8 mouse cellular contexts compared by ENCODE assay signal in genomic region chr8:115160407-115160806, GRCm38 (mm10).
A peak's percentile ranks its signal among the peaks of the same experiment; 100 is the strongest.
DNase-seq lines count a peak whose midpoint lies in the region; ATAC-seq and TF ChIP-seq lines count a peak whose summit lies in the region.

No protein-coding gene starts in this region.

- 80% methylated on average over 5 of the region's 5 CpGs for WGBS in heart, embryonic 11.5 days (ENCODE audit: insufficient replicate concordance)
- 76% methylated on average over 5 of the region's 5 CpGs for WGBS in hindbrain, embryonic 10.5 days
- 64% methylated on average over 5 of the region's 5 CpGs for WGBS in liver, embryonic 16.5 days (ENCODE audit: insufficient replicate concordance)

- H3K4me2 ChIP-seq in heart, embryonic 11.5 days, result peak overlapping the region; percentile 68
- H3K4me2 ChIP-seq in liver, embryonic 16.5 days (ENCODE audit: low read depth, low read length), result peak overlapping the region; percentile 55

- ATAC-seq in heart, embryonic 11.5 days (replicated peaks; ENCODE audit: insufficient number of reproducible peaks, low FRiP score, low TSS enrichment), result no peak
- ATAC-seq in liver, embryonic 16.5 days (ENCODE audit: low read depth), result no peak

- H3K4me1 ChIP-seq in heart, embryonic 11.5 days (ENCODE audit: control insufficient read depth, insufficient read depth, low read length), result peaks cover 9% of the 10 kb centered on the region; the same call in 1 of the 2 replicates
- H3K4me1 ChIP-seq in cortical plate, adult 2 months (ENCODE audit: control insufficient read depth, insufficient read depth, low read length), result peaks cover 5% of the 10 kb centered on the region
- H3K4me1 ChIP-seq in hindbrain, embryonic 10.5 days (replicated peaks), result peaks cover 63% of the 10 kb centered on the region
- no peaks in the 10 kb centered on the region for H3K4me1 ChIP-seq in liver, embryonic 16.5 days (ENCODE audit: control insufficient read depth, low read depth, low read length)

- H3K27ac ChIP-seq in heart, embryonic 11.5 days (ENCODE audit: low read depth, low read length), result no peak overlapping the region
- no peak overlapping the region for H3K27ac ChIP-seq in cortical plate, adult 2 months (ENCODE audit: insufficient read depth, low read length)
- H3K27ac ChIP-seq in hindbrain, embryonic 10.5 days, result peak overlapping the region; percentile 50; the same call in 1 of the 2 replicates
- H3K27ac ChIP-seq in liver, embryonic 16.5 days (ENCODE audit: low read length), result no peak overlapping the region

- no peak overlapping the region for H3K9ac ChIP-seq in heart, embryonic 11.5 days (ENCODE audit: low read depth, low read length)
- H3K9ac ChIP-seq in liver, embryonic 16.5 days (ENCODE audit: low read depth, low read length), result no peak overlapping the region

- H3K9me3 ChIP-seq in heart, embryonic 11.5 days (replicated peaks; ENCODE audit: control insufficient read depth, low read length), result no peaks in the 10 kb centered on the region
- no peaks in the 10 kb centered on the region for H3K9me3 ChIP-seq in hindbrain, embryonic 10.5 days
- H3K9me3 ChIP-seq in liver, embryonic 16.5 days (replicated peaks; ENCODE audit: control insufficient read depth, low read length), result no peaks in the 10 kb centered on the region

- TF ChIP-seq POLR2A in cortical plate, adult 2 months (IDR thresholded peaks at IDR 0.05; ENCODE audit: extremely low read depth, insufficient read depth, low read length), result no peak

- H3K36me3 ChIP-seq in heart, embryonic 11.5 days (ENCODE audit: control insufficient read depth, insufficient read depth, low read length), result no peaks in the 10 kb centered on the region
- no peaks in the 10 kb centered on the region for H3K36me3 ChIP-seq in hindbrain, embryonic 10.5 days
- H3K36me3 ChIP-seq in liver, embryonic 16.5 days (ENCODE audit: control insufficient read depth, insufficient read depth), result no peaks in the 10 kb centered on the region

- no peak for TF ChIP-seq CTCF in cortical plate, adult 2 months (IDR thresholded peaks at IDR 0.05; ENCODE audit: extremely low read depth, insufficient read depth, low read length)

- DNase-seq in heart, adult 18-20 months, result no peak
- DNase-seq in hindbrain, embryonic 10.5 days (ENCODE audit: low spot score), result no peak
- DNase-seq in frontal cortex, postnatal 14 days (ENCODE audit: low spot score in 2 of 2), result no peak
- no peak for DNase-seq in right cerebral cortex, postnatal 14 days
- no peak for DNase-seq in adipocyte (ENCODE audit: low spot score)

- peak overlapping the region; percentile 39; the same call in 1 of the 2 replicates for H3K4me3 ChIP-seq in heart, embryonic 11.5 days (ENCODE audit: low read depth, low read length)
- H3K4me3 ChIP-seq in cortical plate, adult 2 months (ENCODE audit: insufficient read depth, low read length), result peak overlapping the region; percentile 25
- H3K4me3 ChIP-seq in hindbrain, embryonic 10.5 days, result peak overlapping the region; percentile 45; the same call in 1 of the 2 replicates
- H3K4me3 ChIP-seq in liver, embryonic 16.5 days (ENCODE audit: low read depth, low read length), result peak overlapping the region; percentile 25; the same call in 1 of the 2 replicates

- 0 out of 2 replicates have a peak, but pooled peaks cover 5% of the 10 kb centered on the region for H3K27me3 ChIP-seq in heart, embryonic 11.5 days (ENCODE audit: control insufficient read depth, insufficient read depth, low read length)
- H3K27me3 ChIP-seq in hindbrain, embryonic 10.5 days (ENCODE audit: insufficient read depth, poor library complexity, severe bottlenecking), result peaks cover 37% of the 10 kb centered on the region
- H3K27me3 ChIP-seq in liver, embryonic 16.5 days (ENCODE audit: control insufficient read depth, insufficient read depth, low read depth, low read length), result peaks cover 8% of the 10 kb centered on the region; the same call in 1 of the 2 replicates
